Mouse (Mus musculus) neural tube, embryonic 15.5 days (tissue): ENCODE results near the gene Laptm5. TPM values are rescaled to one million over a fixed set of nuclear protein-coding genes. Genes with fewer than 3 reads are reported as not detected.

Experiments used
- ATAC-seq: fragments of 200-750 bp; cut with Nextera tagmentation; 2 replicates; pipeline ENCODE4 v1.8.0; 2017; ENCODE audit warnings: mild to moderate bottlenecking, moderate TSS enrichment, moderate library complexity; ENCODE audit not compliant: low FRiP score
- H3K27ac ChIP-seq: fragments of 300-500 bp; sonication (generic); replicated peaks from 2 replicates; pipeline ENCODE4 v1.5.1; 2015; ENCODE audit warnings: mild to moderate bottlenecking, inconsistent platforms
- H3K27me3 ChIP-seq: fragments of 300-500 bp; sonication (generic); replicated peaks from 2 replicates; pipeline ENCODE4 v1.6.1; 2015; ENCODE audit warnings: inconsistent platforms
- H3K36me3 ChIP-seq: fragments of 300-500 bp; sonication (generic); 2 replicates; pipeline ENCODE4 v1.6.1; 2015; ENCODE audit warnings: inconsistent platforms
- H3K4me1 ChIP-seq: fragments of 300-500 bp; sonication (generic); 2 replicates; pipeline ENCODE4 v1.6.1; 2015; ENCODE audit warnings: inconsistent platforms
- H3K4me2 ChIP-seq: fragments of 300-500 bp; sonication (generic); 2 replicates; pipeline ENCODE4 v1.6.1; 2015; ENCODE audit warnings: inconsistent platforms, mild to moderate bottlenecking, moderate library complexity
- H3K4me3 ChIP-seq: fragments of 300-500 bp; sonication (generic); replicated peaks from 2 replicates; pipeline ENCODE4 v1.5.1; 2015; ENCODE audit warnings: mild to moderate bottlenecking, inconsistent platforms
- H3K9ac ChIP-seq: fragments of 300-500 bp; sonication (generic); replicated peaks from 2 replicates; pipeline ENCODE4 v1.6.1; 2015; ENCODE audit warnings: mild to moderate bottlenecking, inconsistent platforms
- H3K9me3 ChIP-seq: fragments of 300-500 bp; sonication (generic); replicated peaks from 2 replicates; pipeline ENCODE4 v1.6.1; 2016; ENCODE audit warnings: inconsistent platforms
- WGBS: fragments of 180-500 bp; shearing (Covaris S2); methylation state at CpG from one replicate; pipeline ENCODE4 v1.1.7; 2015; ENCODE audit warnings: mixed read lengths; 5-methylcytosine and 5-hydroxymethylcytosine counted together
- polyA plus RNA-seq: library from polyadenylated mRNA; unstranded; fragments of >200 nt; fragmentation: Nextera tagmentation; extraction: Ambion mirVana; gene quantifications from 2 replicates; pipeline ENCODE4 v1.2.1, GENCODE M21; 2015

Gene Laptm5
- polyA plus RNA-seq, 1 experiment from 2014 or later, result 29.8 TPM

GRCm38 (mm10) chr4:130913511-130913910 is 586 bp downstream of the Laptm5 start:
- H3K4me1 ChIP-seq, result no peaks in the 10 kb centered on the region
- WGBS, result 89% methylated on average over 3 of the region's 3 CpGs
- H3K9ac ChIP-seq, result no peak overlapping the region
- H3K4me3 ChIP-seq, result no peak overlapping the region
- no peaks in the 10 kb centered on the region for H3K9me3 ChIP-seq
- H3K27me3 ChIP-seq, result no peaks in the 10 kb centered on the region
- H3K36me3 ChIP-seq, result no peaks in the 10 kb centered on the region
- no peak overlapping the region; the same call in 1 of the 2 replicates for H3K4me2 ChIP-seq
- H3K27ac ChIP-seq, result no peak overlapping the region
- no peak for ATAC-seq

GRCm38 (mm10) chr4:130914011-130914410 is 1.1 kb downstream of the Laptm5 start:
- no peaks in the 10 kb centered on the region for H3K36me3 ChIP-seq
- H3K4me3 ChIP-seq, result no peak overlapping the region
- WGBS, result 78% methylated on average over 4 of the region's 4 CpGs
- no peak for ATAC-seq
- H3K27ac ChIP-seq, result no peak overlapping the region
- no peak overlapping the region for H3K9ac ChIP-seq
- H3K4me2 ChIP-seq, result no peak overlapping the region
- no peaks in the 10 kb centered on the region for H3K27me3 ChIP-seq
- no peaks in the 10 kb centered on the region for H3K4me1 ChIP-seq
- H3K9me3 ChIP-seq, result no peaks in the 10 kb centered on the region

GRCm38 (mm10) chr4:130914527-130914926 is 1.6 kb downstream of the Laptm5 start:
- Histone ChIP-seq H3K27me3 (no peaks in the 10 kb centered on the region), H3K27ac (no peak overlapping the region), H3K4me2 (no peak overlapping the region), H3K4me3 (no peak overlapping the region), H3K36me3 (no peaks in the 10 kb centered on the region), H3K4me1 (0 out of 2 replicates have a peak, but pooled peaks cover under 1% of the 10 kb centered on the region), H3K9me3 (no peaks in the 10 kb centered on the region), H3K9ac (no peak overlapping the region)
- no peak for ATAC-seq
- WGBS, result 76% methylated on average over 7 of the region's 7 CpGs

GRCm38 (mm10) chr4:130915006-130915667 is 2.2 kb downstream of the Laptm5 start:
- H3K9me3 ChIP-seq, result no peaks in the 10 kb centered on the region
- H3K4me3 ChIP-seq, result no peak overlapping the region
- no peak overlapping the region for H3K4me2 ChIP-seq
- no peak for ATAC-seq
- peaks cover 7% of the 10 kb centered on the region; the same call in 1 of the 2 replicates for H3K4me1 ChIP-seq
- no peak overlapping the region for H3K9ac ChIP-seq
- no peak overlapping the region for H3K27ac ChIP-seq
- 80% methylated on average over 12 of the region's 12 CpGs for WGBS
- H3K36me3 ChIP-seq, result no peaks in the 10 kb centered on the region
- no peaks in the 10 kb centered on the region for H3K27me3 ChIP-seq

- ATAC-seq, result no peak
- WGBS, result 38% methylated on average over 7 of the region's 7 CpGs
- H3K9me3 ChIP-seq, result no peaks in the 10 kb centered on the region
- H3K36me3 ChIP-seq, result no peaks in the 10 kb centered on the region
- H3K27ac ChIP-seq, result no peak overlapping the region
- H3K4me1 ChIP-seq, result peaks cover 8% of the 10 kb centered on the region; the same call in 1 of the 2 replicates
- no peak overlapping the region for H3K4me3 ChIP-seq
- H3K27me3 ChIP-seq, result no peaks in the 10 kb centered on the region
- H3K4me2 ChIP-seq, result no peak overlapping the region
- H3K9ac ChIP-seq, result no peak overlapping the region
Measured at GRCm38 (mm10) chr4:130915668-130916035, 2.7 kb downstream of the Laptm5 start.

- no peak overlapping the region for H3K4me2 ChIP-seq
- H3K27ac ChIP-seq, result no peak overlapping the region
- H3K9ac ChIP-seq, result no peak overlapping the region
- H3K36me3 ChIP-seq, result no peaks in the 10 kb centered on the region
- H3K9me3 ChIP-seq, result no peaks in the 10 kb centered on the region
- H3K27me3 ChIP-seq, result no peaks in the 10 kb centered on the region
- WGBS, result 83% methylated on average over 7 of the region's 7 CpGs
- no peak for ATAC-seq
- peaks cover 16% of the 10 kb centered on the region for H3K4me1 ChIP-seq
- no peak overlapping the region for H3K4me3 ChIP-seq
Measured at GRCm38 (mm10) chr4:130916639-130917038, 3.7 kb downstream of the Laptm5 start.

DNA sequence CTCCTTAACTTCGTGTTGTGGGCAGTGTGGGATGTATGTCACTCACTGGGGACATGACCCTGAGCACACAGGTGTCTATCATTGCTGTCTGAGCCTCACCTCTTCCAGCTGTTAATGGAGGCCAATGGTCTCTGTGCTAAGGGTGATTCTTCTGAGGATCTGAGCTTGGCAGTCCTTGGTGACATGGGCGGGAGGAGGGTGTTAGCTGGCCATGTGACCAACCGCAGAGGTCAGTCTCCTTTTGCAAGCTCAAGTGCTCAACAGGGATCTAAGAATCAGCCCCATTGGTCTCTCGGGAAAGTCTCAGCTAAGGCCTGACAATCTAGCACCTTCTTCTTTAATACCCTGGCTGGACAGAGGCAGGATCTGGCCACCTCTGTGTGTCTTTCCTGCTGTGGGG is 4.6 kb downstream of the Laptm5 start:
- Histone ChIP-seq H3K9ac (no peak overlapping the region), H3K27me3 (no peaks in the 10 kb centered on the region), H3K4me1 (peaks cover 16% of the 10 kb centered on the region), H3K4me2 (no peak overlapping the region), H3K36me3 (no peaks in the 10 kb centered on the region), H3K27ac (no peak overlapping the region), H3K9me3 (no peaks in the 10 kb centered on the region), H3K4me3 (no peak overlapping the region)
- WGBS, result 83% methylated on average over 4 of the region's 4 CpGs
- no peak for ATAC-seq

- H3K27ac ChIP-seq, result no peak overlapping the region
- H3K9me3 ChIP-seq, result no peaks in the 10 kb centered on the region
- no peaks in the 10 kb centered on the region for H3K27me3 ChIP-seq
- no peak overlapping the region for H3K4me2 ChIP-seq
- H3K9ac ChIP-seq, result no peak overlapping the region
- peaks cover 16% of the 10 kb centered on the region for H3K4me1 ChIP-seq
- H3K4me3 ChIP-seq, result no peak overlapping the region
- ATAC-seq, result no peak
- no peaks in the 10 kb centered on the region for H3K36me3 ChIP-seq
- 74% methylated on average over 10 of the region's 10 CpGs for WGBS
Measured at GRCm38 (mm10) chr4:130918805-130919749, 6.2 kb downstream of the Laptm5 start.

DNA sequence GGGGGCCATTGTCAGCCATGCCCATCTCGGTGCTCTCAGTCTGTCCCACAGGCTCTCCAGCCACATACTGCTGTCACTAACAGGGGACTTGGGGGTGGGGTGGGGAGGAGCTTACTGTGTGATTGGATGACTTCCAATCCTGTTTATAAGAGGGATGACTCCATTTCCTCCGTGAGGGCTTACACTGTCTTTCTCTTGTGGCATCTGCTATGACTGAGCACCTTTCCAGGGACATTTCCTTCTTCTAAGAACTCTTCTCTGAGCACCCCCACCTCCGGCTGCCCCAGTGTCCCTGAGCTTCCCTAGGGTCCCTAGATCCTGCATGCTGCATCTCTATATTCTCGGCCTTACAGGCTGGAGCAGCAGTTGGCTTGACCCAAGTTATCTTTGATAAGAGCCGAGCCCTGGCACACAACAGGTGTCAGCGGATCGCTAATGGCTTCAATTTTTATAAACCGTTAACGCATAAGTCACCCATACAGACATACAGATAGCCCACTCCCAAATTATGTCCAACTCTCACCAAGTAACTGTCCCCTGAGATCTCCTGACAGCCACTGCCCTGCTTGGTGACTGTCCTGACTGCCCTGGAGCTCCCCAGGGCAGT is 6.9 kb downstream of the Laptm5 start:
- ATAC-seq, result no peak
- Histone ChIP-seq H3K27ac (no peak overlapping the region), H3K27me3 (no peaks in the 10 kb centered on the region), H3K36me3 (no peaks in the 10 kb centered on the region), H3K9ac (no peak overlapping the region), H3K4me3 (no peak overlapping the region), H3K4me2 (no peak overlapping the region), H3K9me3 (no peaks in the 10 kb centered on the region), H3K4me1 (peaks cover 16% of the 10 kb centered on the region)
- WGBS, result 68% methylated on average over 9 of the region's 9 CpGs

- Histone ChIP-seq H3K4me3 (no peak overlapping the region), H3K27ac (no peak overlapping the region), H3K36me3 (no peaks in the 10 kb centered on the region), H3K9ac (no peak overlapping the region), H3K27me3 (no peaks in the 10 kb centered on the region), H3K9me3 (no peaks in the 10 kb centered on the region), H3K4me2 (no peak overlapping the region), H3K4me1 (peaks cover 16% of the 10 kb centered on the region)
- WGBS, result 34% methylated on average over 12 of the region's 12 CpGs
- ATAC-seq, result no peak
Measured at GRCm38 (mm10) chr4:130920951-130921693, 8.2 kb downstream of the Laptm5 start.

GRCm38 (mm10) chr4:130921986-130922385 is 9.1 kb downstream of the Laptm5 start:
- 70% methylated on average over 10 of the region's 10 CpGs for WGBS
- H3K4me1 ChIP-seq, result peaks cover 16% of the 10 kb centered on the region
- no peak for ATAC-seq

More at GRCm38 (mm10) chr4:130921986-130922385, 9.1 kb downstream of the Laptm5 start:
- Histone ChIP-seq H3K4me3 (no peak overlapping the region), H3K9me3 (no peaks in the 10 kb centered on the region), H3K27me3 (no peaks in the 10 kb centered on the region), H3K4me2 (no peak overlapping the region), H3K9ac (no peak overlapping the region), H3K27ac (no peak overlapping the region), H3K36me3 (no peaks in the 10 kb centered on the region)
